Mouse (Mus musculus) left cerebral cortex, postnatal 14 days (tissue): ENCODE results near the gene Tmem259. TPM values are rescaled to one million over a fixed set of nuclear protein-coding genes. Genes with fewer than 3 reads are reported as not detected.
A peak's percentile ranks its signal among the peaks of the same experiment; 100 is the strongest.

Experiments
- DNase-seq, 2 experiments: peaks; one replicate each; pipeline ENCODE4 v3.0.0; 2021 to 2022; ENCODE audit warnings: low spot score in 2 of 2, mixed read lengths in 1 of 2
- intact Hi-C: fragments of 180-260 bp; cut with DNase I; formaldehyde crosslinking; loops from one replicate; pipeline ENCODE4 v1.15.1; 2025
- long read RNA-seq, 2 experiments: library from polyadenylated mRNA; stranded (forward); transcript quantifications; one replicate each; pipeline ENCODE4 v2.0.0; 2021
- total RNA-seq, 2 experiments: library from RNA; stranded (reverse); gene quantifications; 2 replicates each; pipeline ENCODE4 v1.2.3; 2021

Gene Tmem259
- 100 to 1,000 TPM; 140 to 152 TPM for total RNA-seq
- long read RNA-seq, experiment 1, transcript Tmem259-201 (11 exons, 2,225 nt) = major isoform, 63 of 95 reads
- long read RNA-seq, experiment 1, transcript Tmem259-202 (10 exons, 1,767 nt) = minor isoform, 7 of 95 reads
- long read RNA-seq, experiment 1, partial matches to known transcripts = 5 of 95 reads
- long read RNA-seq, experiment 1, other reads (novel, unspliced or antisense) = 20 of 95 reads
- long read RNA-seq, experiment 2, transcript Tmem259-201 (11 exons, 2,225 nt) = major isoform, 38 of 90 reads
- long read RNA-seq, experiment 2, transcript Tmem259-202 (10 exons, 1,767 nt) = minor isoform, 16 of 90 reads
- long read RNA-seq, experiment 2, partial matches to known transcripts = 11 of 90 reads
- long read RNA-seq, experiment 2, other reads (novel, unspliced or antisense) = 25 of 90 reads

DNA sequence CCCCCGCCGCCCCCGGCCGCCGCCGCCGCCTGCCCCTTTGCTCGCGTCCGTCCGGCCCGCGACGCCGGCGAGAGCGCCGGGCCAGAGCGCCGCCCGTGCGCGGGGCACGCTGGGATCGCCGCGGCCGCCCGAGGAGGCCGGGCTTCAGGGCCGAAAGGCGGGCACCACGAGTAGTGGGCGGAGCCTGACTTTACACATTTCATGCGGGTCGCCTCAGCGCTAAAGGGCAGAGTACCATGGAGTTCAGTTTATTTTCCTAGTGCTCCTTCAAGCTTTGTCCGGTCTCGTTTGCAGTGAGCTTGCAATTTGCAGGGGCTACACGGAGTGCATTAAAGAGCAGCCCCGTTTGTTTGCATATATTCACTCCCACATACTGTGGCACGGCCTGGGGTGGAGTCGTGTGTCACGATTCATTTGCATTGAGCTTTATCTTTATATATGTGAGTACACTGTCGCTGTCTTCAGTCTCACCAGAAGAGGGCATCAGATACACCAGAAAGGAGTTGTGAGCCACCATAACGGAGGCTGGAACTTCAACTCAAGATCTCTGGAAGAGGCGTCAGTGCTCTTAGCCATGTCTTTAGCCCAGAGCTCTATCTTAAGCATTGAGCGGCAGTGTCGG lies at the start of gene Tmem259:
Gene Tmem259 (minus strand): TSS at position 136 of the 622 bp plus-strand sequence.
- intact Hi-C loops = no loop called here
- DNase-seq = peak; percentile 85 to 87

DNA sequence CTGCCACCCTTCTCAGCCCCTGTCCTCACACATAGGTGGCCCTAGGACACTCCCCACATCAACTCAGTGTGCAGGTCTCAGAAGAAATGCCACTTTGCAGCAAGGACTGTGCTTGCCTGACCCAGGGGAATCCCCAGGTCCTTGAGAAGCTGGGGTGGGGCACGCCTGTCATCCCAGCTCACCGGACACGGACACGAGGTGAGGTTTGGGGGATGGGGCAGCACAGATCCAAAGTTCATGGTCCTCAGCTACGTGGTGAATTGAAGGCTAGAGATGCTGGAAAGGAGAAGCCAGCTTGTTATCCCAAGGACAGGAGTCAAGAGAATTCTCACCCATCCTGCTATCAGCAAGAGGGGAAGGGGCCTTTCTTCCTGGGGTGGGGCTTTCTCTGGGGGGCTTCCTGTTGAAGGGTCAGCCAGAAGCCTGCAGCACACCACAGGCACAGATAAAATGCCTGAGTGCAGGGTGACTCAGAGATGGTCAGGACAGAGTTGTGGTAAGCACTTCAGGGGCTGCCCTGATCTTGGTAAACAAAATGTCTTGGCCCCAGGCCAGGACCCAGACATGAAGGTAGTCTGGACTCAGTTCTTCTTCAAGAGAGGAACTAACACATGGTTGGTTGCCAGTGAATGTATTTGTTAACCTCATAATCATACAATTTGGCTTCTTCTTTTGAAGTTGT lies 48.8 kb upstream of the Tmem259 start:
- DNase-seq = peak; percentile 47 to 51
- intact Hi-C loops = no loop called here

DNA sequence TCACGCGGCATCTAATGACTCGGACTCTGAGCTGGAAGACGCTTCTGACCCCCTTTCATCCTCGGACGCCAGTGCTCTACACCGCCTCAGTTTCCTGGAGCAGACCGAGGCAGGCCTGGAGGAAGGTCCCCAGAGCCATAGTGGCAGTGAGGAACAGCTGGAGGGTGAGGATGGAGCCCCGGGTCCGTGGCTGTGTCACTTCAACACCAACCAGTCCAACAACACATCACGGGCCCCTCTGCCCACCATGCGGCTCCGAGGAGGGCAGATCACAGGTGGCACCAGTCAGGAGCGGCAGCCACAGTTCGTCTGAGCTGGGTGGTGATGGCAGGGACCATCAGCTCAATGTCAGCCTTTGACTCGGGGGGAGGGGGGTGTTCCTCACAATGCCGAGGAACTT lies 46.6 kb upstream of the Tmem259 start:
- DNase-seq = no peak
- intact Hi-C loops = no loop called here

DNA sequence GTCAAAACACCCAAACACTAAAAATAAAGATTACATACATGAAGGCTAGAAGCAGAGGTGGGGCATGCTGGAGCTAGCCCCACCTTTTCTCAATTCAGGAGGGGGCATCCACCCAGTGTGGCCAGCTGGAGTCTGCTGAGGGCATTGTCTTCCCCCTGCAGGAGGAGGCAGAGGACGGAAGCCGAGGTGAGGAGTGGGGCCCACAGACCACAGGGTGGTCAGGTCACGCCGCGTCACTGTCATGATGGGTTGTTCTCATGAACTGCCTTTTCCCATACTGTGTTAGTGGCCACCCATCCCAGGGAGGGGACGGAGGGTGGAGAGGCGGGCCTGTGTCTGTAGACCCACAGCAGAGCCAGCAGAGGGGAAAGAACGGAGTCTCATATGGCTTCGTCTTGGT lies 46.1 kb upstream of the Tmem259 start:
- intact Hi-C loops = no loop called here
- no peak for DNase-seq

DNA sequence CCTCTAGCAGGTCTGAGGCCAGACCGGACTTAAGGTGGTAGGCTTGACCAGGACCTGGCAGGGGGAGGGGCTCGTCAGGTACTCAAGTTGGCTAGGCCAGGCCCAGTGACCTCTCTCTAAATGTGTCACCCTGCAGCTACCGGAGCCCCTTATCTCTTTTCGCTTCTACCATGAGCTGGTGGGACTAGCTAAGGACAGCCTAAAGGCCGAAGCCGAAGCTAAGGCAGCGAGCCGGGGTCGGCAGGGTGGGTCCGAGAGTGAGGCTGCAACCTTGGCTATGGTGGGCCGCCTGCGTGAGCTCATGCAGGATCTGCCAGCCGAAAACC lies 44.4 kb upstream of the Tmem259 start:
- DNase-seq = no peak
- intact Hi-C loops = no loop called here

DNA sequence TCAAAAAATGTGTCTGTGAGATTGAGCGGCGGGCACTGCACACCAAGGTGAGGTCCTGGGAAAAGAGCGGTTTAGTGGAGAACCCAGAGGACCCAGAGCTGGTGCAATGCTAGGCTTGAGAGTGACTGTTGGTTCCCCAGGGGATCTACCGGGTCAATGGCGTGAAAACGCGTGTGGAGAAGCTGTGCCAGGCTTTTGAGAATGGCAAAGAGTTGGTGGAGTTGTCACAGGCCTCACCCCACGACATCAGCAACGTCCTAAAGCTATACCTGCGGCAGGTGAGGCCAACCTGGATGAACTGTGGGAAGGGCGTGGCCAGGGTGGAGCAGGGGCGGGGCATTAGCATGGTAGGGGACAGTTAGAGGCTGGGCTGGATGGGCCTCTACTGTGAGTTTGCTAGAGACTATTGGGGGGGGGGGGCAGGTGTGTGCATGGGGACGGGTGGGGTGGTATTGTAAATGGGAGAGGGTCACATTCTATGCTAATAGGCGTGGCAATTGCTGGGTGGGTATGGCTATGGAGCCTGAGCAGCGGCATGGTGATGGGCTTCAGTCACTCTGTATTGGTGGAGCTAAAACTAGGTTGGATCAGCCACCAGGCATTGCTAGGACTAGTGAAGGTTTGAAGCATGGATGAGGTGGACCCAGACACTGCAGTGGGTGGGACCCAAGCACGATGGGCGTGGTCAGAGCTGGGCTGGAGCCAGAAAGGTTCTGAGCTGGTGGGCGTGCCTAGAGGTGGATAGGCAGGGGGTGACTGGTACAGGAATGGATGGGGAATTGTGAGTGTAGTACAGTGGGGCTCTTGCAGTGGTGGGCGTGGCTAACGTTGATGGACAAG lies 43.8 kb upstream of the Tmem259 start:
- DNase-seq = no peak
- intact Hi-C loops = no loop called here

DNA sequence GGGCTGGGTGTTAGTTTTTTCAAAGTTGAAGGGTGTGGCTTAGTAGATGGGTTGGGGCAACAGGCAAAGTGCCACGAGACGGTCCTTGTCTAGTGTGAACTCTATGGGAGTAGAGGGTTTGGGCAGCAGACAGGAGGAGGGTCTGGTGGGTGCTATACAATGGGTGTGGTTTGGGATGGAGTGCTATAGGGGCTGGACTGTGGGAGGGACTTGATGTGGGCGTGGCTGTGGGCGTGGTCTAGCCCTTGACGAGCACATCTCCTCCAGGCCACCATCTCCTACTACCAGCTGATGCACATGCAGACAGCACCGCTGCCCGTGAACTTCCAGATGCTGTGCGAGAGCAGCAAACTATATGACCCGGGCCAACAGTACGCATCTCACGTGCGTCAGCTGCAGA lies 41.8 kb upstream of the Tmem259 start:
- DNase-seq = no peak
- intact Hi-C loops = no loop called here

DNA sequence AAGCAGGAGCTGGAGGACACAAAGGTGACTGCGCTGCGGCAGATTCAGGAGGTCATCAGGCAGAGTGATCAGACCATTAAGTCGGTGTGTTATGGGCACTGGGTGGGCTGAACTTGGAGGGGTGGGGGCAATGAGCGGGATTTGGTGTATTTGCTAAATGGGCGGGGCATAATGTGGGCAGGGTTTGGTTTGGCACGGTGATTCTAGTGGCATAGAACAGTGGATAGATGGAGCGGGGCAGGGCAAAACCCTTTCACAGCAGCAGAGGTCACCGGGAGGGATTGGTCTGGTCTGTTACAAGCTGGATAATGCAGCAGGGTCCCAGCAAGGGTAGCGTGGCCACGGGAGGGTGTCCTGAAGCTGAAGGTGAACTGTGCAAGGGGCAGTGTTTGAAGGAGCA lies 41.3 kb upstream of the Tmem259 start:
- intact Hi-C loops = no loop called here

DNA sequence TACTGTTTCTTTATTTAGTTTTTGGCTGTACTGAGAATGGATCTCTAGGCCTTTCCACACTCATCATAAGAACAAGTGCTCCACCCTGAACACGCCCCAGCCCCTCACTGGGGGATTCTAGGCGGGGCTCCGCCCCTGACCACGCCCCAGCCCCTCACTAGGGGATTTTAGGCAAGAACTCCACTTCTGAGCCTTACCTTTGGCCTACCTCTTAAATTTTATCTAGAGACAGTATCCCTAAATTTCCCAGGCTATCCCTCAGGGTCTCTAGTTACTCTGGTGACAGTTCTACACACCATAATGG lies 40.9 kb upstream of the Tmem259 start:
- DNase-seq = no peak
- intact Hi-C loops = no loop called here

More for the DNA sequence above, 41.3 kb upstream of the Tmem259 start:
- no peak for DNase-seq

DNA sequence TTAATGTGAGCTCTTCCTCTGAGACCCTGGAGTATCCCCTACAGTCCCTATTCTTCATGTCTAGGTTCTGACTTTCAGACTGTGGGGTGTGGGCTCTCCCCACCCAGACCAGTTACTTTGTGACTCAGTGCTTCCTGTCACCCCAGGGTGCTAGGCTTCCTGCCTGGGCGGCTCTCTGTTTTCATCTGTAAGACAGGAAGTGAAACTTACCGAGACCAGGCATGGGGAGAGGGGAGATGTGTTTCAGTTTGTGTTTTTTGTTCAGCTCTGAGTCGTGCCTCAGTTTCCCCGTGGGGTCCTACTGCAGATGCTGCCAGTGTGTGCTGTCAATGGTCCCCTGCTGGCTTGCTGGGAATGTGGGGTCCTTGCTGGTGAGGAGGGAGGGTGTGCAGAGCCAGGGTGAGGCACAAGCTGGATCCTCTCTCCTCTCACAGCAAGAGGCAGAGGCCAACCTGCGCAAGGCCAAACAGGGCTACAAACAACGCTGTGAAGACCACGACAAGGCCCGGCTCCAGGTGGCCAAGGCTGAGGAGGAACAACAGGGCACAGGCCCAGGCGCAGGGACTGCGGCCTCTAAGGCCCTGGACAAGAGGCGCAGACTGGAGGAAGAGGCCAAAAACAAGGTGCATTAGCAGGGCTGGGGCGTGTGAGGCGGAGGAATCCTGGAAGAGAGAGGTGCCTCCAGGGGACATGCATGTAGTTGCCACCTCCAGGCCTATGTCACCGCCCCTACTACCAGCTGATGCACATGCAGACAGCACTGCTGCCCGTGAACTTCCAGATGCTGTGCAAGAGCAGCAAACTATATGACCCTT lies 40.3 kb upstream of the Tmem259 start:
- intact Hi-C loops = no loop called here

DNA sequence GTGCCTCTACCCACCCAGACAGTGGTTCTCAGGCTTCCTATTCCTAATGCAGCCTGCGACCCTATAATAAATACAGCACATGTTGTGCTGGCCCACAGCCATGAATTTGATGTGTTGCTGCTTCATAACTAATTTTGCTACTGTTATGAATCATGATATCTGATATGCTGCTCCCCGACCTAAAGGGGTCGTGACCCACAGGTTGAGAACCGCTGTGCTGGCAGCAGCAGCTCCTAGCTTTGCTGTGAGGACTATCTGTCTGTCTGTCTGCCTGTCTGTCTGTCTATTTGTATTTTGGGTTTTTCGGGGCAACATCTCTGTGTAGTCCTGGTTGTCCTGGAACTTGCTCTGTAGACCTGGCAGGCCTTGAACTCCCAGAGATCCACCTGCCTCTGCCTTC lies 39.6 kb upstream of the Tmem259 start:
- no peak for DNase-seq
- intact Hi-C loops = no loop called here

More for the DNA sequence above, 40.3 kb upstream of the Tmem259 start:
- no peak for DNase-seq

DNA sequence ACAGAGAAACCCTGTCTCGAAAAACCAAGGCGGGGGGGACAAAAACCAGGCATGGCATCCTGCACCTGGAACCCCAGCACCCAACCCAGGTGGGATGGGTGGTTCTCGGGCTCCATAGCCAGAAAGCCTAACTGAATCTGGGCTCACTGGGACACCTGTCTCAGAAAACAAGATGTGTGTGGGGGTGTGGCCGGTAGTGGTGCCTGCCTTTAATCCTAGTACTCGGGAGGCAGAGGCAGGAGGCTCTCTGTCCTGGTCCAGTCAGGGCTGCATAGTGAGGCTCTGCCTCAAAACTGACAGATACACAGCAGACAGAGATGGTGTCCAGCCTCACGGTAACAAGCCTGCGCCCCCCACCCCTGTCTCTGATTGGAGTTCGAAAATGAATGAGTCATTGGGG lies 38.7 kb upstream of the Tmem259 start:
- DNase-seq = no peak
- intact Hi-C loops = no loop called here

DNA sequence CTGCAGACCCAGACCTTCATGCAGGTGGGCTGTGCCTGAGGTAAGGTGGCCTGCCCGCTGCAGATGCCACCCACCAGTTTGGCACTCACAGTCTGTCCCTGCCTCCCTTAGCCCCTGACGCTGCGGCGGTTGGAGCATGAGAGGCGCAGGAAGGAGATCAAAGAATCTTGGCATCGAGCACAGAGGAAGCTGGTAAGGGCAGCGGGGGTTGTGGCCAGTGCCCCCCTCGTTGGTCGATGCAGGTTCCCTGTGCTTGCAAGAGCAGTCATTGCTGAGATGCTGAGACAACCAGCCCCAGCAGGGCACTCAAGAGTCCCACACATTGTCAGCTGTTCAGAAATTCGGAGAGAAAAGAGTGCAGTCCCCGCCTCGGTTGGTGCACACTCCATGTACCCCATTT lies 38.0 kb upstream of the Tmem259 start:
- intact Hi-C loops = no loop called here
- no peak for DNase-seq

DNA sequence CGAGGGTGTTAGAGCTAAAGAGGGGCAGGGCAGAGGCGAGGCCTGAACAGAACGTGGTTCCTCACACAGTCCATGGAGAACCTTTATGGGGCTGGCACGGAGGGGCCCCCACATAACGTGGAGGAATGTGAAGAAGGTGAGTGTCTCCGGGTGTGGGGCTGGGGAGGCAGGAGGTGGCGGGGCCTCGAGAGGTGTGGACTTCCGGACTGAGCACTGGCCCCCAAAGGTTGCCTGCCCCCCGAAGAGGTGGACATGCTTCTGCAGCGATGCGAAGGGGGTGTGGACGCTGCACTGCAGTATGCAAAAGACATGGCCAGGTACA lies 37.2 kb upstream of the Tmem259 start:
- intact Hi-C loops = no loop called here

DNA sequence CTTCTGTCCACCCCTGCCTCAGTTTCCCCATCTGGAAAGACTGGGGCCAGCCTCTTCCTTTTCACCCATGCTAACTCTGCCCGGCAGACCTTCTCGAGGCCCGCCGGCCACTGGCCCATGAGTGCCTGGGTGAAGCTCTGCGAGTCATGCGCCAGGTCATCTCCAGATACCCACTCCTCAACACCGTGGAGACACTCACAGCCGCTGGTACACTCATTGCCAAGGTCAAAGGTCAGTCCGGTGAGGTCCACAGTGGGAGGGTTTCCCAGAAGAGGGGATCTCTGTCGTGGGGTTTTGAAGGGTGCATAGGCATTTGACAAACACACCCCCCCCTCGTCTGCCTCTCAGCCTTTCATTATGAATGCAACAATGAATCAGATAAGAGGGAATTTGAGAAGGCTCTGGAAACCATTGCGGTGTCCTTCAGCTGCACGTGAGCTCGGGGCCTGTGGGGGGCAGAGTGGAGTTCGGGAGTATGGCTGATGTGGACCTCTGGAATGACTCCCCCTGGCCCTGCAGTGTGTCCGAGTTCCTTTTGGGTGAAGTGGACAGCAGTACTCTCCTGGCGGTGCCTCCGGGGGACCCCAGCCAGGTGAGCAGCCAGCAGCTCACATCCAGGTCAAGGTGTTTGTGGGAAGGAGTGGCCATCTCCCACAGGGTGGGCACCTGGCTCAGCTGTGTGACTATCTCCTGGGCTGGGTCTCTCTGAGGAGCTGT lies 36.6 kb upstream of the Tmem259 start:
- DNase-seq = no peak
- intact Hi-C loops = no loop called here

More for the DNA sequence above, 37.2 kb upstream of the Tmem259 start:
- DNase-seq = no peak

DNA sequence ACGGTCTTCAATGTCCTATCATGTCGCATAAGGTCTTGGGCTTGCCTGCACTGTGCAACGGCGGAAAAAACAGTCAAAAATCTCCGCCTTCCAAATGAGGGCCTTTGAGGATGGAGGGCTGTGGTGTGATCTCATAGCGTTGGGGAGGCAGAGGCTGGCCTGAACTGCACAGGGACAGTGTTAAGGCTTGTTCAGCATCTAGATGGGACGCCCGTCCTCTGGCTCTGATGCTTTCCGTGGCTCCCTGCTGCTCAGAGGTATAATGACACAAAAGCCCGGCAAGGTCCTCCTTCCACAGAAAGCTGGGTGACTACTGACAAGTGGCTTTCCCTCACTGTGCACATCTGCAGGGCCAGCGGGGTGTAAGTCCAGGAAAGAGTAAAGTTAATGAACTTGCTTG lies 36.1 kb upstream of the Tmem259 start:
- DNase-seq = no peak
- intact Hi-C loops = no loop called here

DNA sequence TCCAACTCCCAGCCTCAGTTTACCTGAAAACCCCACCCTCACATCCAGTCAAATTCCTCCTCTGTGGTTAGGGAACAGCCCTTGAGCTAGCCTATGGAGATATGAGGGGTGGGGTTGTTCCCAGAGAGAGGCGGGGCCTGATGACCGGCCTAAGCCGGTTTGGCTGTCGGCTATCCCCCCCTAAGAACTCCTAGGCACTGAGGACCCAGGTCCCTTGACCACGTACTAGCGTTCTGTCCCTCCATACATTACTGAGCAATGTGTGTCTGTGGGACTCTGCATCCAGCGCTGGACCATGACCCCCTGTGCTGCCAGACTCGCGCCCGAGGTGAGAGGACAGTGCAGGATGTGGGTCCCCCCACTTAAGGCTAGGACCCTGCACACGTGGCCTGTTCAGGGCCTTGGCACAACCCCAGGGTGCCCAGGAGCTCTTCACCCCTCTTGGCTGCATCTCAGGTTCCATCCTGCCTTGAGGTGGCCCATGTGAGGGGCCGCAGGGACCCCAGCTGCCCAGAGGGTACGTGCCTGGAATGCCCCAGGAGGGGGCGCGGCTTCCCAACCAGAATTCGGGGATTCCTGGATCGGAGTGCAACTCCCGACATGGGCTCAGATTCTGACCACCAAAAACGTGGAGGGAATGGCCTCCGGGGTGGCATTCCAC lies 35.5 kb upstream of the Tmem259 start:
- intact Hi-C loops = no loop called here
- no peak for DNase-seq

DNA sequence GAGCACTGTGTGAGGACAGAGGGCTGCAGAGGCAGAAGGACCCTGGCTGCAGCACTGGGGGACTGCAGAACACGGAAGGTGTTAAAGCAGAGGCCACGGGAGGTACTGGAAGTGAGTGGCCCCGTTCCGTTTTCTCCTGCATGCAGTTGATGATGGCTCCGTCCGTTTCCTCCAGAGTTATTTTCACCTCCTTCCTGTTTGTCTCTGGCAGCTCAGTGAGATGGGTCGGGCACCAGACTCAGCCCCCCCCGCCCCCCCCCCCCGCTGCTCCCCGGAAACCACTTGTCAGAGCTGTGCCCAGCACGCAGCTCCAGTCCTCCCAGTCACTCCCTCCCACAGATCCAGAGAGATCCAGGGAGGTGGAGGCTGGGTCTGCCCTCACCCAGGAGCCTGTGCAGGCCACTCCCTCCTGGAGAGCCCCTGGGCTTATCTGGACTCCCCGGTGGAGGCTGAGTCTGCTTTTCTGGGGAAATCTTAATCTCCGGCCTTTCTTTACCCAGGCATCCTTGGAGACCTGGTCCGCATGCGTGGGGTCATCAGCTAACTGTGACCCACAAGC lies 34.7 kb upstream of the Tmem259 start:
- intact Hi-C loops = no loop called here

More for the DNA sequence above, 34.7 kb upstream of the Tmem259 start:
- peak in 1 of 2 experiments; percentile 39 for DNase-seq
